Mouse (Mus musculus): ENCODE data around the gene Trim44. TPM values are rescaled to one million over a fixed set of nuclear protein-coding genes. Genes with fewer than 3 reads are reported as not detected.

Trim44 gene
- polyA plus RNA-seq, 1 experiment: 97.4 TPM

DNA sequence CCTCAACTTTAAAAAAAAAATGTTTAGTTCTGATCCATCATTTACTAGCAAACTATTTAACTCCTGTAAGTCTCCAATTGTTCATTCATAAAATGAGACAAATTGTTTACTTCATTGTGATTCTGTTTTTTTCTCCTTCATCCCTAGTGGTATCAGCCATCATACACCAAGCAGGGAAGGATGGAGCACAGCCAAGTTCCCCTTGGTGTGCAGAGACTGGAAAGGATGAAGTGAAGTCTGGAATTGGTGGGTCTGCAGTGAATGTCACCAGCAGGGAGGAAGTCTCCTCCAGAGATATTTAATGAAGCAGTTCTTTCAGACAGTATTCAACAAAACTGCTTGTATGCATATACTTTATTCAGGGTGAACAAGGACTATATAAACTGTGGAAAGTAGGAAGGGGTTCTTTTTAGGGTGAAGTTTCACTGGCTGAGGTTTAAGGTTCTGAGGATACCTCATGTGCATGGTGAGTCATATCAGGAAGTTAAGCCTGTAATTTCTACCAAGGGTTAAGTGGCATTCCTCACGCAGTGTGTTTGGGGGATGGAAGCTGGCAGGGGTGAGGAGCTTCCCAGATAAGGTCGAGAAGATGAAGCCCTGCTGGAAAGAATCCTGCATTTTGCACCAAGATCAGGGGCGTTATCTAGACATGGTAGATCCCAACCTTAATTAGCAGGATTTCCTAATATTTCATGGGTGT is 34.1 kb downstream of the Trim44 start:
- TF ChIP-seq CTCF (IDR thresholded peaks at IDR 0.05; ENCODE audit: borderline replicate concordance, insufficient read depth, low read length) (no peak), POLR2A (IDR thresholded peaks at IDR 0.05; ENCODE audit: low read depth, low read length) (no peak)
- Histone ChIP-seq H3K27ac (ENCODE audit: insufficient read depth, low read length) (no peak overlapping the region), H3K4me3 (ENCODE audit: insufficient read depth, low read length) (no peak overlapping the region), H3K4me1 (ENCODE audit: control insufficient read depth, insufficient read depth, low read length) (no peaks in the 10 kb centered on the region)

DNA sequence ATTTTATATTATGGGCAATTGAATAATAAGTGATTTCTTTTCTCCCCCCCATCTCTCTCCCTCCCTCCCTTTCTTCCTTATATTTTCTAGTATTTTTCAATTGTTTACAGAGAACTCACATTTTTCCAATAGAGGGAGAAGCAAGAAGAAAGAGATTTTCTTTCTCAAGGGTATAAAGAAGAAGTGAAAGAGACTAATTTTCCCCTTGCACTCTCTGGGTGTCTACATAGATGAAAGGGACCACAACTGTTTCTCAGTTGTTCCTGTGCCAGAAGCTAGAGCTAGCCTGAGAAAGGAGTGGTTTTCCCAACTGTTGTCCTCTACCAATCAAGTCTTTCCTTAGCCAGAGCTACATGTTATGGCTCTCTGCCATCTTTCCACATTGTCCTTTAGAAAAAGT is 34.9 kb downstream of the Trim44 start:
- TF ChIP-seq CTCF (IDR thresholded peaks at IDR 0.05; ENCODE audit: borderline replicate concordance, insufficient read depth, low read length) (no peak), POLR2A (IDR thresholded peaks at IDR 0.05; ENCODE audit: low read depth, low read length) (no peak)
- Histone ChIP-seq H3K27ac (ENCODE audit: insufficient read depth, low read length) (no peak overlapping the region), H3K4me3 (ENCODE audit: insufficient read depth, low read length) (no peak overlapping the region), H3K4me1 (ENCODE audit: control insufficient read depth, insufficient read depth, low read length) (no peaks in the 10 kb centered on the region)

- Histone ChIP-seq H3K4me1 (ENCODE audit: control insufficient read depth, insufficient read depth, low read length) (no peaks in the 10 kb centered on the region), H3K4me3 (ENCODE audit: insufficient read depth, low read length) (no peak overlapping the region), H3K27ac (ENCODE audit: insufficient read depth, low read length) (no peak overlapping the region)
- no peak for TF ChIP-seq CTCF (IDR thresholded peaks at IDR 0.05; ENCODE audit: borderline replicate concordance, insufficient read depth, low read length)
- TF ChIP-seq POLR2A (IDR thresholded peaks at IDR 0.05; ENCODE audit: low read depth, low read length): no peak
These were observed 36.3 kb downstream of the Trim44 start for GRCm38 (mm10) chr2:102371332-102371731.

GRCm38 (mm10) chr2:102365983-102366545 is 41.6 kb downstream of the Trim44 start:
- Histone ChIP-seq H3K27ac (ENCODE audit: insufficient read depth, low read length) (no peak overlapping the region), H3K4me1 (ENCODE audit: control insufficient read depth, insufficient read depth, low read length) (0 out of 2 replicates have a peak, but pooled peaks cover 8% of the 10 kb centered on the region), H3K4me3 (ENCODE audit: insufficient read depth, low read length) (no peak overlapping the region)
- TF ChIP-seq CTCF (IDR thresholded peaks at IDR 0.05; ENCODE audit: borderline replicate concordance, insufficient read depth, low read length) (no peak), POLR2A (IDR thresholded peaks at IDR 0.05; ENCODE audit: low read depth, low read length) (no peak)

DNA sequence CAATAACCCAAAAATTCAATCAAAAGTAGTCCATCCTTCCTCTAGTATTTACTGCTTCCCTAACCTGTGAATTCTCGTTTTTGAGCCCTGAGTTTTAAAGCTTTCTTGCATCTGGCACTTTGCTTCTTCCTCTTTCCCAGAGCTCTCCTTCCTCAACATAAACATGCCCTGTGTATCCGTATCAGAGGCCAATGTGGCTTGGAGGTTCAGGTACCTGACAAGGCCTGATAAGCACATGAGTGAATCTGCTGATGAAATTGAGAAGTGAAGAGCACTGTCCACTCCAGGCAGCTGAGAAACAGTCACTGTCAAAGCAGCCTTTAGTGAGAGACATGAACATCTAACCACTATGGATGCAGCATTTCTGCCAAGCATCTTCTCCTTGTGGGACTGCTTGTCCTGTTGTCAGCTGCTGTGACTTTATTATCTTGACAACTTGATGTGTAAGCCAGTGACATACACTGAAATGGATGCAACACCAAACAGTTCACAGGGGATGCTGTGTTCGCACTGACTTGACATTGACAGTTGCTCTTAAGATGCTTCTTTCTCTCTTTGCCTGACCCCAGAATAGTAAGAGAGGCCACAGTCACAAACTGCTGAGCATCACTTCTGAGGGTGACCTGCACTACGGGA is 42.9 kb downstream of the Trim44 start:
- Histone ChIP-seq H3K4me3 (ENCODE audit: insufficient read depth, low read length) (no peak overlapping the region), H3K4me1 (ENCODE audit: control insufficient read depth, insufficient read depth, low read length) (0 out of 2 replicates have a peak, but pooled peaks cover 8% of the 10 kb centered on the region), H3K27ac (ENCODE audit: insufficient read depth, low read length) (no peak overlapping the region)
- TF ChIP-seq POLR2A (IDR thresholded peaks at IDR 0.05; ENCODE audit: low read depth, low read length) (no peak), CTCF (IDR thresholded peaks at IDR 0.05; ENCODE audit: borderline replicate concordance, insufficient read depth, low read length) (no peak)

GRCm38 (mm10) chr2:102362896-102363530 is 44.6 kb downstream of the Trim44 start:
- no peak overlapping the region for H3K4me3 ChIP-seq (ENCODE audit: insufficient read depth, low read length)
- H3K4me1 ChIP-seq (ENCODE audit: control insufficient read depth, insufficient read depth, low read length): 0 out of 2 replicates have a peak, but pooled peaks cover 8% of the 10 kb centered on the region
- TF ChIP-seq POLR2A (IDR thresholded peaks at IDR 0.05; ENCODE audit: low read depth, low read length): no peak
- no peak for TF ChIP-seq CTCF (IDR thresholded peaks at IDR 0.05; ENCODE audit: borderline replicate concordance, insufficient read depth, low read length)
- H3K27ac ChIP-seq (ENCODE audit: insufficient read depth, low read length): no peak overlapping the region

DNA sequence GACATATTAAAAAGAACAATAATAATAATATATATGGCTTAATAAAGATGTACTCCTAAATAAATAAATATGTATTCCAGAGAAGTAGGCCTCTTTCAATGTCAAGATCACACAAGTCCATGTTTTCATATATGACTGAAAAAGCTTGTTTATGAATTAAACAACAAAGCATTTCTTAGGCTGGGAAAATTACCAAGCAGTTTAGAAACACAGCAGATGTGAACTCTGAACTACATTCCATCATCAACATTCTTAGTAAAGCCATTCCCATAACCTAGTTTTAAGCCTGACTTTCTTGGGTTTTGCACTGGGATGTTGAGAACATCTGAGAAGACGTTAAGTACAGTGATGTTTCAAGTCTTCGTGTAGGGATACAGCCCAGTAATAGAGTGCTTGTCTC is 45.4 kb downstream of the Trim44 start:
- TF ChIP-seq CTCF (IDR thresholded peaks at IDR 0.05; ENCODE audit: borderline replicate concordance, insufficient read depth, low read length) (no peak), POLR2A (IDR thresholded peaks at IDR 0.05; ENCODE audit: low read depth, low read length) (no peak)
- no peak overlapping the region for H3K4me3 ChIP-seq (ENCODE audit: insufficient read depth, low read length)
- 0 out of 2 replicates have a peak, but pooled peaks cover 8% of the 10 kb centered on the region for H3K4me1 ChIP-seq (ENCODE audit: control insufficient read depth, insufficient read depth, low read length)
- no peak overlapping the region for H3K27ac ChIP-seq (ENCODE audit: insufficient read depth, low read length)

DNA sequence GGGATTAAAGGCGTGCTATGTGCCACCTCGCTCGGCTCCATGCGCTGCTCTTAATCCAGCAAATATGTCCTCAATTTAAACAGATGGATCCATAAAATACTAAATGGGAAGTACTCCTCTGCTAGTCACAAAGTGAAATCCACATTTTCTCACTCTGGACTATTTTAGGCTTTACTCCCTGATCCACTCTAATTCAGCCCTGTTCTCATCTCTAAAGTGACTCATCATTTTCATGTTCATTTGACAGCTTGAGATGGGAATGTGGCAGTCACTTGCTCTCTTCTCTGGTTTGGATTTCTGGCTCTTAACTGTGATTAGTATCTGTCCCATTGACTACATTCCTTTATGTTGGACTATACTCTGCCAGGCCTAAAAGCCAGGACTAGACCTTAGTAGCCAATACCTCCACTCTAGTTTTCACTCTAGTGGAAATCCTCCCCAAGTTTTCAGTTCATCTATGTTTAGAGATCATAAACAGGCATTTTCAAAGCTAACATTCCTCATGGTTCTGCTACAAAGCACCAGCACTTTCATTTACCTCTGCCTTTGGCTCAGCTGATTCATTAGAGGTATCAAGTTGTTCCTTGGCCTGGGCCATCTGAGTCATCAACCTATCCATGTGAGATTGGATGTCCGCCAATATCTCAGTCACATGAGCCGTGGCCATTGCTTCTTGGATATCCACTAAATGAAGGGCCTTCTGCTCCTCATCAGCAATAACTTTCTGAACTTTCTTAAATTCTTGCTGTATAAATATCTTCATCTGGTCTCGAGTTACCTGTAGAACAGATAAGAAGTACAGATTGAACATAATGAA is 50.5 kb downstream of the Trim44 start:
- TF ChIP-seq POLR2A (IDR thresholded peaks at IDR 0.05; ENCODE audit: low read depth, low read length) (no peak), CTCF (IDR thresholded peaks at IDR 0.05; ENCODE audit: borderline replicate concordance, insufficient read depth, low read length) (no peak)
- Histone ChIP-seq H3K4me1 (ENCODE audit: control insufficient read depth, insufficient read depth, low read length) (no peaks in the 10 kb centered on the region), H3K4me3 (ENCODE audit: insufficient read depth, low read length) (no peak overlapping the region), H3K27ac (ENCODE audit: insufficient read depth, low read length) (peak overlapping the region; percentile 60; the same call in 1 of the 2 replicates)

- Histone ChIP-seq H3K27ac (ENCODE audit: insufficient read depth, low read length) (no peak overlapping the region), H3K4me3 (ENCODE audit: insufficient read depth, low read length) (no peak overlapping the region), H3K4me1 (ENCODE audit: control insufficient read depth, insufficient read depth, low read length) (no peaks in the 10 kb centered on the region)
- TF ChIP-seq CTCF (IDR thresholded peaks at IDR 0.05; ENCODE audit: borderline replicate concordance, insufficient read depth, low read length) (no peak), POLR2A (IDR thresholded peaks at IDR 0.05; ENCODE audit: low read depth, low read length) (no peak)
These were observed 53.6 kb downstream of the Trim44 start for GRCm38 (mm10) chr2:102354076-102354475.
